Mouse (Mus musculus) testis, adult 2 months (tissue): ENCODE results near the gene Ptpro. TPM values are rescaled to one million over a fixed set of nuclear protein-coding genes. Genes with fewer than 3 reads are reported as not detected.

Source experiments
- H3K27ac ChIP-seq: fragments of 200-500 bp; 2 replicates; pipeline ENCODE4 v1.5.1; 2012; ENCODE audit warnings: low read depth, low read length; ENCODE audit not compliant: control insufficient read depth, insufficient read depth
- H3K27me3 ChIP-seq: fragments of 200-500 bp; 2 replicates; pipeline ENCODE4 v1.6.1; 2012; ENCODE audit warnings: mild to moderate bottlenecking, low read length, moderate library complexity; ENCODE audit not compliant: control insufficient read depth, insufficient read depth
- H3K36me3 ChIP-seq: fragments of 200-500 bp; 2 replicates; pipeline ENCODE4 v1.6.1; 2012; ENCODE audit warnings: mild to moderate bottlenecking, low read length; ENCODE audit not compliant: control insufficient read depth, insufficient read depth
- H3K4me1 ChIP-seq: fragments of 200-500 bp; 2 replicates; pipeline ENCODE4 v1.6.1; 2012; ENCODE audit warnings: low read length; ENCODE audit not compliant: control insufficient read depth, insufficient read depth
- H3K4me3 ChIP-seq: fragments of 200-500 bp; 2 replicates; pipeline ENCODE4 v1.5.1; 2012; ENCODE audit warnings: low read depth, mild to moderate bottlenecking, low read length, moderate library complexity, mixed read lengths; ENCODE audit not compliant: control insufficient read depth
- CTCF ChIP-seq: fragments of 200-500 bp; IDR thresholded peaks from 2 replicates; pipeline ENCODE4 v1.5.1; 2012; ENCODE audit warnings: low read depth, mild to moderate bottlenecking, inconsistent platforms, low read length, moderate library complexity; ENCODE audit not compliant: control insufficient read depth, insufficient read depth, insufficient replicate concordance
- POLR2A ChIP-seq: fragments of 200-500 bp; IDR thresholded peaks from 2 replicates; pipeline ENCODE4 v1.6.1; 2012; ENCODE audit warnings: low read depth, mild to moderate bottlenecking, inconsistent platforms, low read length, moderate library complexity; ENCODE audit not compliant: control insufficient read depth
- polyA plus RNA-seq: library from polyadenylated mRNA; depleted of rRNA; stranded (reverse); fragments of >200 nt; gene quantifications from 2 replicates; pipeline ENCODE4 v1.2.3, GENCODE M21; 2012; rRNA removed

Gene Ptpro
- polyA plus RNA-seq, 1 experiment, result 1.6 TPM

DNA sequence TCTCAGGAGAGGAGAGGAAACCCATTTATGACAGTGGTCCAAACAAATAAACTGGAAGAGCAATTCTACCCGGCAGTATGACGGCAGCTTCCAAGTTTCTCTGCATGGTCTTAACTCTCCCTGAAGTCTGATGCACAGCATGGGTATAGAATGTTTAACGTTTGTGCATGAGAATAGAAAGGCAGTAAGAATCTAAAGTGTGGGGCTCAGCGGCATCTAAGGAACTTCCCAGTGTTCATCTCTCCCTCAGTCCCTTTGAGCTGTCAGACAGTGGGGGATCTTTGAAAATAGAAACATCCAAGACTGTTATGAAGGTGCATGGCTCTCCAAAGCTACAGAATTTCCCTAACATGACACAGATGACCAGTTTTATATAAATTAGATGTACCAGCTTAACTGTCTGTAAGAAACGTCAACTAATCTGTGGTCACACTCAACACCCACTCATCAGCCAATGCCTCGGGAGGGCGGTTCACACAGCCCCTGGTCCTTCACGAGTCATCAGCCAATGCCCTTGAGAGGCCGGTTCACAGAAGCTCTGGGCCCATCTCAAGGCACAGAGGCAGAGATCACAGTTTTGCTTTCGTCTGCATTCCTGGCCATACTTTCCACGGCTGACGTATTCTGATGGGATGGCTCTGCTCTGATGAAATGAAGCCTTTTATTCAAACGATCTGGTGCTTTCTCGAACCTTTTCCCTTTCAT, 257.4 kb downstream of the Ptpro start:
- no peaks in the 10 kb centered on the region for H3K36me3 ChIP-seq

DNA sequence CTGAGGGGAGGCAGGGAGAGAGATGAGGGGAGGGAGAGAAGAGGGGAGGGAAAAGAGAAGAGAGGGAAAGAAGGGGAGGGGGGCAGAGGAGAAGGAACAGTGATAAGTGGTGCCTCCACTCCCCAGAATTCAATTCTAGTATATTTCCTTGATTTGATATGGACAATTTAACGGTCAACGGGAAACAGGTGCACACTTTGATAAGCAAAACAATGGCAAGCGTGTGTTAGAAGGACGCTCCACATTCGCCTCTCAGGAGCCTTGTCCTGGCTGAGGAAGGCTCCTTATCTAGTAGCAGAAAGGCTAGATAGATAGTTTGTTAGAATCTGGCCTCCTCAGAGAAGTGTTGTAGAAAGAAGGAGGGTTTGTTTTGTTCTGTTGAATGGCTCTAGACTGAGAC, 260.6 kb downstream of the Ptpro start:
- TF ChIP-seq CTCF (no peak), POLR2A (no peak)
- Histone ChIP-seq H3K4me3 (no peak overlapping the region), H3K4me1 (no peaks in the 10 kb centered on the region), H3K27ac (no peak overlapping the region), H3K36me3 (no peaks in the 10 kb centered on the region), H3K27me3 (no peaks in the 10 kb centered on the region)

More for the DNA sequence above, 257.4 kb downstream of the Ptpro start:
- no peak for TF ChIP-seq POLR2A
- TF ChIP-seq CTCF, result no peak
- no peak overlapping the region for H3K4me3 ChIP-seq
- no peaks in the 10 kb centered on the region for H3K27me3 ChIP-seq
- H3K27ac ChIP-seq, result no peak overlapping the region; the same call in 1 of the 2 replicates
- H3K4me1 ChIP-seq, result peaks cover 3% of the 10 kb centered on the region

Other genes with a start within 250 kb of the Ptpro start
- gene Rerg, start 81.8 kb upstream of the Ptpro start, polyA plus RNA-seq, result 2.8 and 3.4 TPM in 2 replicates